Mouse (Mus musculus): ENCODE data around the gene Nes.
A peak's percentile ranks its signal among the peaks of the same experiment; 100 is the strongest.

Nes gene

DNA sequence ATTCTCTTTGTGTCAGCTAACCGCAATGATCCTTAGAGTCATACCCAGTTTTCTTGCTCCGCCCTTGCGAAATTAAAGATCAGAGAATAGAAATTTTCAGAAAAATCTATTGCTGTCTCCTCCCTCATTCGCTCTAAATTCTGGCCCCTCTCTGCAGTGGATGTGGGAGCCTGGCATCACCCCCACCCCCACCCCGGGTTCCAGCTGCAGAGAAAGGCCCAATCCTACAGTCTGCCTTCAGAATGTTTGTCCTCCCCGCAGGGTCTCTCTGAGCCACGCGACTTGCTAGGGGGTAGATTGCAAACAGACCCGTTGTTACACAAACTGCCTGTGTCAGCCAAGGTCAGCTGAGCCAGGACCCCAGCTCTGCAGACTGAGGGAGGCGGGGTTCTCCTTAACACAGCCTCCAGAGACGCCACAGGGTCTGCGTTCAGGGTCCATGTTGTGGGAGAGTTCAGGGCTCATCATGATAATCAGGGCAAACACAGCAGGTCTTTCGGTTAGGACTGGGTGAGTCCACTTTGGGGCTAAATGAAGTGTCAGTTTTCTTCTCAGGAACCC, 20.8 kb upstream of the Nes start:
- DNase-seq (ENCODE audit: low spot score in 2 of 2): no peak

DNA sequence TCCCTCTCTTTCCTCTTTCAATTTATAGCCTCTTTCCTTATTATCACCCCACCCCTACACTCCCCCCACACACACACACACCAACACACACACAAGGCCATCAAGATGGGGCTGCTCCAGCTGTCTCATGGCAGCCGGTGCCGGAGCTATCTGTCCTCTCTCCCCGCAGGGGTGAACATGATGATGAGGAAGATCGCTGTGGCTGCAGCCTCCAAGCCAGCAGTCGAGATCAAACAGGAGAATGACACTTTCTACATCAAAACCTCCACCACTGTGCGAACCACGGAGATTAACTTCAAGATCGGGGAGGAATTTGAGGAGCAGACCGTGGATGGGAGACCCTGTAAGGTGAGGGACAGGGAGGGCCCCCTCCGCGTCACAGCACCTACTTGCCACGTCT, 18.9 kb upstream of the Nes start:
- no peak for DNase-seq (ENCODE audit: low spot score in 2 of 2)

DNA sequence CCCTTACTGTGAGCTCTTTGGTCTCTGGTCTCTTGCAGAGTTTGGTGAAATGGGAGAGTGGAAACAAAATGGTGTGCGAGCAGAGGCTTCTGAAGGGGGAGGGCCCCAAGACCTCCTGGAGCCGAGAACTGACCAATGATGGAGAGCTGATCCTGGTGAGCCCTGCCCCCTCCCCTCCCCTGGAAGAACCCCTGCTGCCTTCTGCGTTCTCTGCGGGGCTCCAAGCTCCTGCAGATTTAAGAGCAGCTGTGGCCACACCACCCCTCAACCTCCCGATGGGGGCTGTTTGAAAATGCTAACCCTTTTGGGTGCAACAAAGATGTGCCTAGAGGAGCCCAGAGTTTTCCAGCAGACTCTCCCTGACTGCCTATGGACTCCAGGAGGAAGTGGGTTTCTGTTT, 18.4 kb upstream of the Nes start:
- DNase-seq (ENCODE audit: low spot score in 2 of 2): no peak

DNA sequence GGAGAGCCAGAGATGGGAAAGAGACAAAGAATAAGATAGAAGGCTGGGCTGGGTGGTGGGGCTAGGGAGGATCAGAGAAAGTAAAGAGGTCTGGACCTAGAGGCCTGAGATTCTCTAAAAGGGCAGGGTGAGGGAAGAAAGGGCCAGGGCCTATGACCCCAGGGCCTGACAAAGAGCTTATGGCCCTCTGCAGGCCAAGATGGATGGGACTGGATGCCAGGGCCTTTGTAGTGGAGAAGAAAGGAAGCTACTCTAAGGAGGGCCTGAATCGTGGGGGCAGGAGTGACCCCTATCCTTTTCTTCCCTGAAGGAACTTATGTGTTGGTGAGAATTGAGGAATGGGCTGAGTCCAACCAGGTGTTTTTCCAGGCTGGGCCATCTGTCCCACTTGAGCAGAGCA, 12.8 kb upstream of the Nes start:
- no peak for DNase-seq (ENCODE audit: low spot score in 2 of 2)

DNA sequence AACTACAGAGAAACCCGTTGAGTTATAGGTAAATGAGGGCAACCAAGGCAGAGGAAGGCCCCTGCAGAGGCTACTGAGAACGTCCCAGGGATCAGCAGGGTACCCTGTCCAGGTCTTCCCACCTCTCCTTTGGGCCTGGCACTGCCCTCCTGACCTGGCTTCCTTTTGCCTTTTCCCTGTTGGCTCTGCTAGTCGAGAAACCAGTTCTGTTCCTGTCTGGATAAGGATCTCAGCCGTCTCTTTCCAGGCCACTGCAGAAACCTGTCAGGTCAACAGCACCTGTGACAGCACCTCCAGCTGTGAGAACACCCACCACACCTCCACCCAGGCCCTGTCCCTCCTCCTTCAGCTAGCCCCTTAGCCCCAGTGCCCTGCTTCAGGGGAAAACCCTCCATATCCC, 12.4 kb upstream of the Nes start:
- DNase-seq (ENCODE audit: low spot score in 2 of 2): no peak

DNA sequence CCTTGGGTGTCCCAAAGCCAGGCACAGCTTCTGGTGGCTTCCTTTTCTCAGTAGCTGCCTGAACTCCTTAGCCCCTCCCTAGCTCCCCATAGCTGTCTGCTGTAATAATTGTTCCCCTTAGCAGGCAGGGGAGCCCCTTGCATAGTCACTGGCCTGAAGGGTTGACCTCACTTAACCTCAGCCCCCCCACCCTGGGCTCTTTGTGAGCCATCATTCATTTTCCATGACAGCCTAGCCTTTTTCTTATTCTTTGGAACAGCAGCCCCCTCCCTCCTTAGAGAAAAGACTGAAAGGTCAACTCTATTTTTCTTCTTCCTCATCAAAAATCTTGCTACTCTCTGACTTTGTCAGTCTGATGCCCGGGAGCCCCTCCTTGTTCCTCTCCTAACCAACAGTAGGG, 11.9 kb upstream of the Nes start:
- DNase-seq (ENCODE audit: low spot score in 2 of 2): no peak

DNA sequence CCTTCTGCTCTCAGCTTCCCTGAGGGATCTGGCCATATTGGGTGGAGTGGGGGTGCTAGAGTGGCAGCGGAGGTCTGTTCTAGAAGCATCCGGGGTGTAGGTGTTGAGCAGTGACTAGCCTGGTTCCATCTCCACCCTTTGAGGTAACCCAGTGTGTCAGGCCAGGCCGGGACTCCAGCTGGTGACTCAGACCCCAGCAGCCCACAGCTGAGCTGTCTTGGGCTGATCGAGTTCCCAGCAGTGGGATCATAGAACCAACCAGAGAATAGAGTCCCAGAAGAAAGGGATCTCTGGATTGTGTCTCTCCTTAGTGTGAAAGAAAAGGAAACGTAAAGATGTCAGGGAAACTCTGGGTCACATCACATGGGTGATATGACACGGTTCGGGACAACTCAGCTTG, 11.5 kb upstream of the Nes start:
- no peak for DNase-seq (ENCODE audit: low spot score in 2 of 2)

DNA sequence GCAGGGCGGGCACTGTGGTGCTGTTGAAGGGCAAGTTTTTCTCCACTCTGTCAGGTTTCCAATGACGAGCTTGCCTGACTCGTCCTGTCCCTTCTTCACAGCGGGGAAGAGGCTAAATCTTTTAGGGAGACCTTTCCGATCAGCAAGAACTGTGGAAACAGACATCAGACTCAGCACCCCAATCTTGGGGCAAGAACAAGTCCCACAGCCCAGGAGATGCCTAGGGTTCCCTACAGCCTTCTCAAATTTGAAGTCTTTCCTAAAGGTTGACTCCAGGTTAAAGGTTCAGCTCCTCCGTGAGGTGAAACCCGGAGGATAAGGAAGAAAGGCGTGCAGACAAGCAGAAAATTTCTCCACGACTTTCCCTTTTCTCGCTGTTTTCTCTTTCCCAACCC, 10.7 kb upstream of the Nes start:
- no peak for DNase-seq (ENCODE audit: low spot score in 2 of 2)

DNA sequence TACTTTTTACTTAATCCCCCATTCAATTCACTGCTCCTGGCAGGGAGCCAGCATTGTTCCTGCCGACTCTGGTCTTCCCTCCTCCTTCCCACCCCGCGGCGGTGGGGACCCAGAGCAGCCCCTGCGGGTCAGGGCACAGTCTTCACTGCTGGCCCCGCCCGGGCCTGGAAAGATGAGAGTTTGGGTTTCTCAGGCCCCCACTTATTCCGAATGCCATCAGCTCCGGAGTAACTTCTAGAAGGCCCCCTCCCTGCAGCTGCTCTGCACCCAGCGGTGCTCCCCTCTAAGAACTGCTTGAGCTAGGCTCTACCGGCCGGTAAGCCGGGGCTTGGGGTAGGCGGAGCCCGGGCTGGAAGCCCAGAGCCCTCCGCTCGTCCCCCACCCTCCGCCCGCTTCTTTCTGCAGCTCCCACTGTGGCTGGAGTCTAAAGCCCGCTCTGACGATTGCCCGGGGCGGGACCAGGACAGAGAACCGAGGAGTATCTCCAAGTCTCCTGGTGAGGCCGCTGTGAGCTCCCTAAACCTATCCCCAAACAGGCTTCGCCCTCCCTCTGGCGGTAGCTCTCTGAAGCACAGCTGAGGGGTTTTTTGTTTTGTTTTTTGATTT, 10.2 kb upstream of the Nes start:
- DNase-seq (ENCODE audit: low spot score in 2 of 2): peak; percentile 38 to 70

DNA sequence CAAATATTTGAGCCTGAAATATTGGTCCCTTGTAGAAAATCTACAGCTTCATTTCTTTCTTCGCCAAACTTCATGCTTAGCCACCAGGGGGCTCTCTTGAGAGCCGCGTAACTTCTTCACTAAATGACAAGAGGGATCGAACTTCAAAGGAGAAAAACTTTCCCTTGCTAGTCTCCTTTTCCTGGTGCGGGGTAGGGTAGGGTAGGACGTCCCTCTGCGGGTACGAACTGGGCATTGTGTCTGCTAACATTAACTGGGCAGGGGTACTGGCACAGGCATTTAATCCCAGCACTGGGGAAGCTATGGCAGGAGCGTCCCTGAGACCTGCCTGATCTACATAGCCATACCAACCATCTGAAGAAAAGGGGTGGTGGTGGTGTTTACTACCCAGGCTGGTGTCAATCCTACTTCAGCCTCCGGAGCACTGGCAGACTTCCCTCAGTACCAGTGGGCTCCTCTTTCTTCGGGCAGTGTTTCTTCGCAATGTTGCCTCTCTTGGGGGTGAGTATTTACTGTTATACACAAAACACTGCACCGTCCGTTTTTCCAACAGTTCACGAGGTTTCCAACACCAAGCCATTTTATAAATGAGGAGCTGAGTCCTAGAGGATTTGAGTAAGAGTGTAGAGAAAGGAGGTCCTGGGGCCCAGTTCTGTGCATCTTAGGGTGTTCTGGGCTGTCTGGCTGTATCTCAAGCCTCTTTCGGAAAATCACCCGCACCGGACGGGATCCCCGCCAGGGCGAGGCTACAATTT, 517 bp upstream of the Nes start:
- DNase-seq (ENCODE audit: low spot score in 2 of 2): peak; percentile 22 to 59

DNA sequence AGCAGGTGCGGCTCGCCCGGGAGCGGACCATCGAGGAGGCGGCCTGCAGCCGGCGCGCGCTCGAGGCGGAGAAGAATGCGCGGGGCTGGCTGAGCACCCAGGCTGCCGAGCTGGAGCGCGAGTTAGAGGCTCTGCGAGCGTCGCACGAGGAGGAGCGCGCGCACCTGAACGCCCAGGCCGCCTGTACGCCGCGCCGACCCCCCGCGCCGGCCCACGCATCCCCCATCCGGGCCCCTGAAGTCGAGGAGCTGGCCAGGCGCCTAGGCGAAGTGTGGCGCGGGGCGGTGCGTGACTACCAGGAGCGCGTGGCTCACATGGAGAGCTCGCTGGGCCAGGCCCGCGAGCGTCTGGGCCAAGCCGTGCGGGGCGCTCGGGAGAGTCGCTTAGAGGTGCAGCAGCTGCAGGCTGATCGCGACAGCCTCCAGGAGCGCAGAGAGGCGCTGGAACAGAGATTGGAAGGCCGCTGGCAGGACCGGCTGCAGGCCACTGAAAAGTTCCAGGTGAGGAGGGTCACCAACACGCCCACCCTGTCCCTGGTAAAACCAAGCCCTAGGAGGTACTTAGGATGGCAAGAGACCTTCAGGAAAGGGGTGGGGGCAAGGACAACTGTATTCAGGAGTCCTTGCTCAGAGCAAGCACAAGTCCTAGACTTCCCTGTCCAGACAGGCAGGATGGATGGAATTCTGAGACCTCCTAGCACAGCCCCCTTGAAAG, 768 bp downstream of the Nes start:
- no peak for DNase-seq (ENCODE audit: low spot score in 2 of 2)

DNA sequence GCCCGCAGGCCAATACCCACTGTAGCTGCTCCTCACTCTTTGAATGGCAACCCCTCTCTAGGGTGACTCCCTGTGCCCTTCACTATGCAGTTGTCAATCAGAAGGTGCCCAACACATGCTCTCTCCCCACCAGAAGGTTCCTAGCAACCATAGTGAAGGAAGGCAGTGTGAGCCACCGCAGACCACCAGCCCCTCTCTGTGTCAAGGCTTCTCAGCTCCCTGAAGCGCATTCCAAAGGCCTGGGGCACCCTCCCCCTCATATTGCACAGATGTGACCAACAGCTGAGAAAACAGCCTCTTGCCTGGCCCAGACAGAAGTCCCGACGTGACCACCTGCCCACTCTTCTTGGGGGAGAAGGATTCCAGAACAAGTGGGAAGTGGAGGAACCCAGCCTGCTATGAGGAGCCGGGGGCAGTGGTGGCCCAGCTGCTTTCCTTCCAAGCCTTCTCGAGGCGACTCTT, 1.4 kb downstream of the Nes start:
- no peak for DNase-seq (ENCODE audit: low spot score in 2 of 2)

DNA sequence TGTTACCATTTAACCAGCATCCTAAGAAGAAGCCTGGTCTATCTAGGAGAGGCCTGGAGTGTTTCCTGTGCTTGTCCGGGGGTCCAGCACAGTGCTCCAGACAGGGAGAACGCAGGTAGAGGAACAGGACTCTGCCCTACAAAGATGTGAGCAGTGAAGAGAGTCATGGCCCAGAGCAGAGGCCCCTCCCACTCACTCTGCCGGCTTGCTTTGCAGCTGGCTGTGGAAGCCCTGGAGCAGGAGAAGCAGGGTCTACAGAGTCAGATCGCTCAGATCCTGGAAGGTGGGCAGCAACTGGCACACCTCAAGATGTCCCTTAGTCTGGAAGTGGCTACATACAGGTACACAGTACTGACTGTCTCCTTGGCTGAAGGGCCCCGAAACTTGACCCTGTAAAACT, 1.9 kb downstream of the Nes start:
- no peak for DNase-seq (ENCODE audit: low spot score in 2 of 2)

DNA sequence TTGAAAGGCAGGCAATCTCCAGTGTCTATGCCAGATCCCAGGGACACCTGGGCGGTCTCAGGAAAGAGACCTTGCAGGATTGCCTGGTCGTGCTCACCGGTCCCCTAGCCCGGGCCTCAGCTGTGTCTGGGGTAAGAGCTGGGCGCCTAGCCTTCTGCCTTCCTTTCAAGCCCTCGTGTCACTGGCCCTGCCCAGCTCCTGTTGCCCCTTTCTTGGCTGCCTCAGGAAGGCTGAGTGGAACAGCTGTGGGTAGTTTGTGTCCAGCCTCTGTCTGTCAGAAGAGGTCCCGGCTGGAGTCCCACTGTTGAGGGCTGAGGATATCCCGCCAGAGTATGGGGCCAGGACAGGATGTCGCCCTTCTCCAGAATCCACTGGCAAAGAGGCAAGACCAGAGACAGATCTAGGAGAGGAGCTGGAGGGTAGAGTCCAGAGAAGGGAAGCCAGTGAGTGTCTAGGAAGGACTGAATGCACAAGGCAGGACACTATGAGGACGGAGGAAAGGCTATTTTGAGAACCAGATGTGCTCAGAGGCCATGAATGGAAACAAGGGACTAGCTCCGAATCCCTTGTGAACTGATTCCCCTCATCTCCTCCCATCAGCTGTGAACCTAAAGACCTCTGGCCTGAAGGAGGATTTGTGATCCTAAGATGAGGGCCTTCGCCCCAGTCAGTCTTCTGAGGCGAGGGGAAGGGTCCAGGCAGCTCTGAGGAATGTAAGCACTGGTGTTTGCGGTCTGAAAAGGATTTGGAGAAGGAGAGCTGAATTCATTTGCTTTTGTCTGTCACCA, 2.9 kb downstream of the Nes start:
- no peak for DNase-seq (ENCODE audit: low spot score in 2 of 2)

DNA sequence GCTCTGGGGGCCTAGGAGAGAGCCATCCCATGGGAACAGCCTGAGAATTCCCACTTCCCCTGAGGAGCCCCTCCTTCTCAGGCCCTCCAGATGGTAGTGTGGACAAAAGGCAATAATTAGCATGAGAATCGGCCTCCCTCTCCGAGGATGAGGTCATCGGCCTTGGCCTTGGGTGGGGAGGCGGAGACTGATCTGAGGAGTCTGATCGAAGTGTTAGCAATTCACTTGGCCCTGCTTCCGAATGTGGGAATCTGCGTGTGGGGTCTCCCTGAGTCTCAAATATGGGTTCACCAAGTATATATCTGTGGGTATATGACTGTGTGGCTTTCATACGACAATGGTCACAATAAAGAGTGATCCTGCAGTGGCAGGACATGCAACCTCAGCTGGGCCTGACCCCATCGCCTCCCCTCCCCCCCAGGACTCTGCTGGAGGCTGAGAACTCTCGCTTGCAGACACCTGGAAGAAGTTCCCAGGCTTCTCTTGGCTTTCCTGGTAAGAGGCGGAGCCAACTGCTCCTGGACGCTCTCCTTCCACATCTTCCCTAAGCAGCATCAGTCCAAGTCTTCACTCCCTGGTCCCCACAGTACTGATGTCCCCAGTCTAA, 3.6 kb downstream of the Nes start:
- no peak for DNase-seq (ENCODE audit: low spot score in 2 of 2)

DNA sequence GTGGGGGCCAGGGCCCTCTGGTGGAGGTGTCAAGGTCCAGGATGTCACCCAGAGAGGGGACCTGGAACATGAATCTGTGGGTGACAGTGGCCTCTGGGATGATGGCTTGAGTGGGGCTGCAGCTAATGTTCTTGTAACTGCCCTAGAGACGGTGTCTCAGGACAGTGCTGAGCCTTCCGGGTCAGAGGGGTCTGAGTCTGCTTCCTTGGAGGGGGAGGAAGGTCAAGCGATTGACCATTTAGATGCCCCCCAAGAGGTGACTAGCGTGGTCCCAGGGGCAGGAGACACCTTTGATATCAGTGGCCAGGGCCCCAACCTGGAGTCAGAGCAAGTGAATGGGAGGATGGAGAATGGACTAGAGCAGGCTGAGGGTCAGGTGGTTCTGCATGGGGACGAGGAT, 8.6 kb downstream of the Nes start:
- DNase-seq (ENCODE audit: low spot score in 2 of 2): no peak

DNA sequence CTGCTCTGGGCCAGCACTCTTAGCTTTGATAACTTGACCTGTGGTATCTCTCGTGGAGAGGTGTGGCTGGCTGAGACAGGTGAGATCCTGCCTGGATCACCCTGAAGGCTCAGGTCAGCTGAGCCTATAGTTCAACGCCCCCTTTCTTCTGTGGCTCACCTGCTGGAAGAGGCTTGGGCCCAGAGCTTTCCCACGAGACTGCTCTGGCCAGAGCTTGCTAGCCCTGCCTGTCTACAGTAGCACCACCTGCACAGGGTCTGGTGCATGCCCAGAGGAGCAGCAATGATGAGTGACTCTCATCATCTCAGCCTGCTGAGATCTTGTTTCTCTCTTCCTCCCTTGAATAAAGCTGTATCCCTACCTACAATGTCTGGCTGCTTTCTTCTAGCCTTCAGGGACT, 9.2 kb downstream of the Nes start:
- no peak for DNase-seq (ENCODE audit: low spot score in 2 of 2)

DNA sequence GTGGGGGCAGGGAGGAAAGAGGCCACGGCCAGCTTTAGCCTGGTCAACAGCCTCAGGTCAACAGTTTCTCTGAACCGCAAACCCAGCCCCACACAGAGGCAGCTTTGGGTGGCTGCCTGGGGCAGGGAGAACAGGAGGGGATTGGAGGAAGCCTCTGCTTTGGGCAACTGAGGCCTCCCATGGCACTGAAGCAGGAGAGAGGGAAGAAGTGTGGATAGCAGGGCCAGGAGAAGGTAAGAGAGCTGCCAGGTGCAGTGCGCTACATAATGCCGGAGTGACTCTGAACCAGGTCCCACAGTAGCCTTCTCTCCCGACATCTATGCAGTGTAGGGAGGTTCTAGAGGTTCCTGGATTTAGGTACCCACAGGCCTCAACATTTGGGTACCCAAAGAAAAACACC, 9.8 kb downstream of the Nes start:
- DNase-seq (ENCODE audit: low spot score in 2 of 2): no peak

DNA sequence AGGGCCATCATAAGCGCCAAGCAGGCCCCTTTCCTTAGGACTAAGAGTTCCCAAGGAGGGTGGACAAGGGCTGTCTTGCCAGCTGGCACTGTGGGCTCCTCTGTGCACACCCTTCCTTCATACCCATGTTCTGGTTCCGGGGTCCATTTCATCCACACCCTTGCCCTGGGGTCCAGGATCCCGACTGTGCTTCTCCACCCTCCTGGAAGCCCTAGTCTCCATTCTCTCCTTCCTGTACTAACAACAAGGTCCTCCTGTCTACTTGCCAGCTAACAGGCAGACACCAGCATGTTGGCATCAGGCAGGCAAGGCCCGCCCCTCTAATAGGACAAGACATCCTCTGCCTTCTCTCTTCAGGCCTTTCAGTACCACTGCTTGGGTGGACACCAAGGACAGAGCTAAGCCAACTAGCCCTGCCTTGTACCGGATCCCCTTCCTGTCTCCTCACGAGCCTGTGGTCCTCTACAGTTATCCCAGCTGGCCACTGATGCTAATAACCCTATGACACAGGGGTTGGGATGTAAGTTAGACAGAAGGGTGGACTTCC, 10.4 kb downstream of the Nes start:
- no peak for DNase-seq (ENCODE audit: low spot score in 2 of 2)

DNA sequence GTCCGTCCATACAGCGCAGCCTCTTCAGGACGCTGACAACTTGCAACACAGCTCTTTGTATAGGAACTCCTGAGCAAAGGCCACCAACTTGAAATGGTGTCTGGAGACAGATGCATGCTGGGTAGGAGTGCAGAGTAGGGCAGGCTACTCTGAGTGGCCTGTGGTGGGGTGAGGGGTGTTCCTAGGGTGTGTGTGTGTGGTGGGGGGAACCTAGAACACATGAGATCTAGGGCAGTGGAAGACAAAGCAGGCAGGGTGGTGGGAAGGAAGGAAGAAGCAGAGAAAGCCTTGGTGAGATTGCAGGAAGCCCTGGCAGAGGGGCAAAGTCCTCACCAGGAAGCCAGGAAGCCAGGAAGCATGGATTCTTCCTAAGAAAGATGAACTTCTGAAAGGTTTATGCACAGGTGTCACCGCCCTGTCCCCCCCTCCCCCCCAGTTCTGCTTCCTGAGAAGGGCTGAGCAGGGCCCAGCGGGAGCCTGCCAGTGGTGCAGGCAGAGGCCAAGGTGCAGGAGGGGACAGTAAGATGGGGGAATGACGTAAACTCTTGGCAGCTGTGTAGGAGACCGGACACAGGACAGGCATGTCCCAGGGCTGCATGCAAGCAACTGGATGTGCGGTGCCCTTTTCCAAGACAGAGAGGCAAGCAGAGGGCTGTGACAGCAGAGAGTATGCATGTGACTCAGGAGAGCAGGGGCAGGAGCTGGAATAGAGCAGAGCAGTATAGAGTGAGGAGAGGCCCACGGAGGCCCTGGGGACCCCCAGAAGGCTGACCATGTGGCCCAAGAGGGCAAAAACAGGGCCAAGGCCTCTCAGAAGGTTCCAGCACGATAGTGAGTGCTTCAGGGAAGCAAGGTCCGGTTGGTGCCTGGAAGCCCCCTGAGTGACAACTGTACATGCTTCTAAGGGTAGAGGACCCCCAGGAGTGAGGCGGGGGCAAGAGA, 11.3 kb downstream of the Nes start:
- no peak for DNase-seq (ENCODE audit: low spot score in 2 of 2)

All from thymus, postnatal 10 days (tissue).